Mouse (Mus musculus): ENCODE measurements at regions not wholly inside any gene's neighbourhood (a gene's known extent, or its start where the extent isn't known, plus 50 kb on each side); places are given as distances from the start of the nearest gene placed in this dataset.

DNA sequence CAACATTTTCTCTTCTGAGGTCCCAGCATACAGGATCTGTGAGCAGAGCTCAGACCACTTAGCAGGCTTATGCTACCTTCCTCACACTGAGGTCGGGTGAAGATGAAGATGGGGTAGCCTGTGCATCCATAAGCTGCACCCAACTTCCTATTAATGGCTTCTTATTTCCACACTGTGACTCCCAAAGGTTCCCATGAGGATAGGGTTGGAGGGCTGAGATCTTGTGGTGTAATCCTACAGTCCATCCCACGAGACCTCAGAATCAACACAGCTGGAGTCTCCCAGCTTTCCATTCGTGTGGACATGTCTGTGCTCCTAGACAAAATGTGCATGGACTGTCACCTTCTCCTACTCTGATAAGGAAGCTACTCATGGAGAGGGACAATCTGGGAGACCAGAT is 80.0 kb upstream of the Cd93 start:
- Histone ChIP-seq H3K4me3 (no peak overlapping the region), H3K27me3 (no peaks in the 10 kb centered on the region), H3K4me2 (replicated peaks) (no peak overlapping the region), H3K36me3 (no peaks in the 10 kb centered on the region), H3K9ac (no peak overlapping the region), H3K4me1 (peaks cover 9% of the 10 kb centered on the region), H3K27ac (no peak overlapping the region), H3K9me3 (no peaks in the 10 kb centered on the region)
- WGBS: 74% methylated on average over 3 of the region's 3 CpGs
- ATAC-seq (ENCODE audit: insufficient number of reproducible peaks, insufficient read depth, low FRiP score, low TSS enrichment): no peak

GRCm38 (mm10) chr2:148522936-148523335 is 79.6 kb upstream of the Cd93 start:
- Histone ChIP-seq H3K4me1 (peaks cover 10% of the 10 kb centered on the region), H3K27ac (no peak overlapping the region), H3K9ac (no peak overlapping the region), H3K27me3 (no peaks in the 10 kb centered on the region), H3K36me3 (no peaks in the 10 kb centered on the region), H3K4me2 (replicated peaks) (no peak overlapping the region), H3K9me3 (no peaks in the 10 kb centered on the region), H3K4me3 (no peak overlapping the region)
- no peak for ATAC-seq (ENCODE audit: insufficient number of reproducible peaks, insufficient read depth, low FRiP score, low TSS enrichment)
- 87% methylated on average over 2 of the region's 2 CpGs for WGBS

DNA sequence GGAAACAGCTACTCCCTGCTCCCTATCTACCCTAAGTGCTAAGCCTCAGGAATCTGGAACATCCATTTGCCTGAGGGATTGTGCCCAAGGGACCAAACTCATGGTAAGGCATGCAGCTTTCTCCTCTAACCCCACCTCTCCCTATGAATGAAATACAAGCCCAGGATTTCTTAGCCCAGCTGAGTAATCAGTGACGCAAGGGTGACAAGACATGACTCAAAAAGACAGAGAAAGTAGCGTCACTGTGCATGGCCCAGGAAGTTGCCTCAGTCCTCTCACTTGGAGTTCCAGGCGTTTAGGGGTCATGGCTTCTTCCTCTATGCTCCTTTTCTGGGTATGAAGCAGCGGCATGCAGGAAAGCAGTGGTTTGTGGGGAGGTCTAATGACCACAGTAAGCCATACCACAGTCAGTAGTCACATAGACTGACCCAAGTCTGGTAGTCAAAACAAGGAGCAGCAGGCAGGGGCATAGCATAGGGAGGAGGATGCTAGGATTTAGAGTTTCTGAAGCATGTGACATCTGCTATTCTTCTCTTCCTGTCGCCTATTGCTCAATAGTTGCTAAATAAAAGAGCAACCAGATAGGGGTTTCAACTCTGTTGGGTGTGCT is 78.7 kb upstream of the Cd93 start:
- H3K4me3 ChIP-seq: no peak overlapping the region
- H3K4me1 ChIP-seq: peaks cover 14% of the 10 kb centered on the region
- no peaks in the 10 kb centered on the region for H3K9me3 ChIP-seq
- no peak for ATAC-seq (ENCODE audit: insufficient number of reproducible peaks, insufficient read depth, low FRiP score, low TSS enrichment)
- H3K36me3 ChIP-seq: no peaks in the 10 kb centered on the region
- no peak overlapping the region for H3K27ac ChIP-seq
- 61% methylated on average over 5 of the region's 5 CpGs for WGBS
- no peaks in the 10 kb centered on the region for H3K27me3 ChIP-seq
- no peak overlapping the region for H3K9ac ChIP-seq
- no peak overlapping the region for H3K4me2 ChIP-seq (replicated peaks)

DNA sequence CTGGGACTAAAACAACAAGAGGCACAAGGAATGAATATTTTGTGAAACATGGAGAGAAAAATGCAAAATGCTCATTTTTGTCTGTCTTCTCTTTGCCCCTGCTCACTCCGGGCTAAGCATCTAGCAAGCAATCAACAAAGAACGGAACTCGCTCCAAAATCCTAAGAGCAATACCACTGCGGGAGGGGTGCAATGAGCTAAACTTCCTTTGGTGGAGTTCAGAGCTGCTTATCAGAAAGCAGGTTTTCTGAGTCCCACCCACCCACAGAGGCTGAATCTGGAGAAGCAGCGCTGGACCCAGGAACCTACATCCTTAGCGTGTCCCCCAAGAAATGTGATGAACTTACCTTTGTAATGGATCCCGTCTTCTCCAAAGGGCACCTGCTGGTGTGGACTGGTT is 76.9 kb upstream of the Cd93 start:
- H3K9ac ChIP-seq: no peak overlapping the region
- H3K4me1 ChIP-seq: peaks cover 14% of the 10 kb centered on the region
- no peak overlapping the region for H3K4me3 ChIP-seq
- WGBS: 65% methylated on average over 7 of the region's 7 CpGs
- no peaks in the 10 kb centered on the region for H3K9me3 ChIP-seq
- no peak overlapping the region for H3K27ac ChIP-seq
- no peak overlapping the region for H3K4me2 ChIP-seq (replicated peaks)
- no peaks in the 10 kb centered on the region for H3K27me3 ChIP-seq
- no peaks in the 10 kb centered on the region for H3K36me3 ChIP-seq
- ATAC-seq (ENCODE audit: insufficient number of reproducible peaks, insufficient read depth, low FRiP score, low TSS enrichment): no peak

- no peak overlapping the region for H3K9ac ChIP-seq
- WGBS: 24% methylated on average over 10 of the region's 10 CpGs
- no peak overlapping the region for H3K4me3 ChIP-seq
- peak overlapping the region; percentile 9; the same call in 1 of the 2 replicates for H3K4me2 ChIP-seq (replicated peaks)
- H3K4me1 ChIP-seq: peaks cover 14% of the 10 kb centered on the region
- H3K27ac ChIP-seq: no peak overlapping the region
- peak; percentile 74; the same call in 1 of the 2 replicates for ATAC-seq (ENCODE audit: insufficient number of reproducible peaks, insufficient read depth, low FRiP score, low TSS enrichment)
- no peaks in the 10 kb centered on the region for H3K36me3 ChIP-seq
- no peaks in the 10 kb centered on the region for H3K9me3 ChIP-seq
- no peaks in the 10 kb centered on the region for H3K27me3 ChIP-seq
Observed at GRCm38 (mm10) chr2:148519689-148520290, 76.4 kb upstream of the Cd93 start.

DNA sequence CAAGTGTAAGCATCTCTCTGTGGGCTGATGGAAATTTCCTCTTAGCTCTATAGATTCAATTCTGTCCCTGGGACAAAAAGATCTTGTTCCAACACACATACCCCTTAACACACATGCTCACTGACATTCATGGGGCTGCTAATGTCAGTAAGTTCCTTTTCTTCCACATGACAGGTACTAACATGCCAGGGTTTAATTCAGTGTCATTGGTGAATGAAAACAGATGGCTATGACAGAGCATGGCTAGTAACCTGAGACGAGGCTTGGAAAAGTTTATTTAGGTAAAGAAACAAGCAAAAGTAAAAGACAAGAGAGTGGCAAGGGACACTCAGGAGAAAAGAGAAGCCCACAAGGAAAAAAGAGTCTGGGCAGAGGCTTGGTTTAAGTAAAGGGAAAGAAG is 74.5 kb upstream of the Cd93 start:
- Histone ChIP-seq H3K9me3 (no peaks in the 10 kb centered on the region), H3K9ac (no peak overlapping the region), H3K27me3 (no peaks in the 10 kb centered on the region), H3K4me3 (no peak overlapping the region), H3K27ac (no peak overlapping the region), H3K4me2 (replicated peaks) (no peak overlapping the region), H3K36me3 (no peaks in the 10 kb centered on the region), H3K4me1 (peaks cover 14% of the 10 kb centered on the region)
- 3% methylated on average over 1 of the region's 1 CpGs for WGBS
- ATAC-seq (ENCODE audit: insufficient number of reproducible peaks, insufficient read depth, low FRiP score, low TSS enrichment): no peak

DNA sequence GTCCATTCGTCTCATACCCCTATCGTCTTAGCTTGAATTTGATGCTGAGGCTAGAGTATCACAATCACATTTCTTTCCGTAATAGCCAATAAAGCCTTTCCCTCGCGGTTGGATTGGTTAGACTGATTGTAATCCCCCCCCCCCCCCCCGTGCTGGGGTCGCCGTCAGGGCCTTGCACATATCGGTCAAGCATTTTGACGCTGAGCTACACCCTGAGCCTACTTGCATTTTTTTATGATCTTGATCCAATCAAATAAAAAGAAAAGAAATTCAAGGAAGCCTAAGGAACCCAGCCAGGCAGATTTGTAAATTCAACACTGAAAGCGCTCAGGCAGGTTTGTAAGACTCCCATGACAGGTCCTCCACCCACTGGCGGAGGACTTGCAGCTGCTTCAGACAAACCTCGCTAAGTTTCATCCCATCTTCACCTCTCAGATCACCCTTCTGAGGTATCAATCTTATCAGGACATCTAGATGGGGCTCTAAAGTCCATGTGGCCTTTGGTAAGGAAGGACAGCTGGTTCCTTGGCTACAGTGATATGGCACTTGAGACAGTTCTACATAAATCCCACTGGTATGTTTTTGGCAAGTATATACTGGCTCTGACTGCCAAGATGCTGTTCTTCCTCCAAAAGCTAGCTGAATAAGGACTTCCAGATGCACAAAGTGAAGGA is 66.8 kb upstream of the Cd93 start:
- Histone ChIP-seq H3K4me3 (no peak overlapping the region), H3K27me3 (no peaks in the 10 kb centered on the region), H3K9ac (no peak overlapping the region), H3K4me1 (no peaks in the 10 kb centered on the region), H3K27ac (no peak overlapping the region), H3K4me2 (replicated peaks) (no peak overlapping the region), H3K36me3 (no peaks in the 10 kb centered on the region), H3K9me3 (no peaks in the 10 kb centered on the region)
- 79% methylated on average over 13 of the region's 13 CpGs for WGBS
- no peak for ATAC-seq (ENCODE audit: insufficient number of reproducible peaks, insufficient read depth, low FRiP score, low TSS enrichment)

DNA sequence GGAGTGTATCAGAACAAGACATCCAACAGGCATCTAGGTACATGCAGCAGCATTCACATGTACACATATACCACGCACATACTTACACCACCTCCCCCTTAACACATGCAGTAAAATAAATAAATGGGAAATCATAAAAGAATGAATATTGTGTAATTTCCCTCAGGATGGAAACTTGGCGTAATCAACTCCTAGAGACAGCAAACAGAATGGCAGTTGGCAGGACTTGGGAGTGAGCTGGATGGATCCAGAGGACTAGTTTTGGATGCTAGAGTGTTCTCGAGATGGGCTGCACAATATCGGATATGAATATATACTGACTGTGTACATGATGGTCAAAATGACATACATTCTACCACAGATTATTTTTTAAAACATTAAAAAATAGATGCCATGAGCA is 66.0 kb upstream of the Cd93 start:
- Histone ChIP-seq H3K36me3 (no peaks in the 10 kb centered on the region), H3K4me1 (no peaks in the 10 kb centered on the region), H3K27ac (no peak overlapping the region), H3K27me3 (no peaks in the 10 kb centered on the region), H3K9me3 (no peaks in the 10 kb centered on the region), H3K4me3 (no peak overlapping the region), H3K9ac (no peak overlapping the region), H3K4me2 (replicated peaks) (no peak overlapping the region)
- 89% methylated on average over 4 of the region's 4 CpGs for WGBS
- ATAC-seq (ENCODE audit: insufficient number of reproducible peaks, insufficient read depth, low FRiP score, low TSS enrichment): no peak

DNA sequence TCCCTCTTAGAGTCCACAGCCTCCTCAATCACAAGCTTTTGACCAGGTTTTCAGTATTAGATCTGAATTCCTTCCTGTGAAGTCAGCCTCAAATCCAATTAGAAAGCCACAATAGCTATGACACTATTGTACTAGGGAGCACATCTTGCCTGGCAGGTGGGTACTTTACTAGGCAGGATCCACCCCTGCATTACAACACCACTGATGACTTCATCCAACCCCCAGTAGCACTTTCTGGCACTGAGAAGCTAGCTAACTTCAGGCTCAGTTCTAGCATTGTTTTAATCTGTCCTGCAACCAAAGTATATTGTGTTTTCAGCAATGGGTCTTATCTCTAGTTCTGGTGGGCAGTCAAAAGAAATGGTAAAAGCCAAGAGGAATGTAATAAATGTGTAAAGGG is 64.2 kb upstream of the Cd93 start:
- Histone ChIP-seq H3K27ac (no peak overlapping the region), H3K4me2 (replicated peaks) (no peak overlapping the region), H3K27me3 (no peaks in the 10 kb centered on the region), H3K4me3 (no peak overlapping the region), H3K4me1 (no peaks in the 10 kb centered on the region), H3K9ac (no peak overlapping the region), H3K36me3 (no peaks in the 10 kb centered on the region), H3K9me3 (no peaks in the 10 kb centered on the region)
- no peak for ATAC-seq (ENCODE audit: insufficient number of reproducible peaks, insufficient read depth, low FRiP score, low TSS enrichment)

DNA sequence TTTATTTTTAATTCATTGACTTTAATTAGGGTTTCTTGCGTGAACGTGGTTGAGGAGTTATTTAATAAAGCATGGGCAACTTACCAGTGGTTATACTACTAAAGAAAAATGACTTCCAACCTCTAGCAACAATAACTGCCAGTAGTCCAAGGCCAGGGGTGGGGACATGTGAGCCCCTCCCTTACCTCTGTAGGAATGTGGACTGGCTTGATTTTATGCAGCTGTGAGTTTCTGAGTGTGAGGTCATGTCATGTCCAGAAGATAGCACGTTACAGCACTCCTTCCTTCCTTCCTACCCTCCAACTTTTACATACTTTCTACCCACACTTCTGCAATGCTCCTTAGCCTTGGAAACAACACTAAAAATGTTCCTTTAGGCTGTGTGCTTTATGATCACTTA is 63.6 kb upstream of the Cd93 start:
- ATAC-seq (ENCODE audit: insufficient number of reproducible peaks, insufficient read depth, low FRiP score, low TSS enrichment): no peak
- Histone ChIP-seq H3K4me3 (no peak overlapping the region), H3K27me3 (no peaks in the 10 kb centered on the region), H3K9ac (no peak overlapping the region), H3K36me3 (no peaks in the 10 kb centered on the region), H3K27ac (no peak overlapping the region), H3K4me2 (replicated peaks) (no peak overlapping the region), H3K9me3 (no peaks in the 10 kb centered on the region), H3K4me1 (no peaks in the 10 kb centered on the region)
- 70% methylated on average over 3 of the region's 3 CpGs for WGBS

- H3K4me2 ChIP-seq (replicated peaks): no peak overlapping the region
- no peak for ATAC-seq (ENCODE audit: insufficient number of reproducible peaks, insufficient read depth, low FRiP score, low TSS enrichment)
- 85% methylated on average over 3 of the region's 3 CpGs for WGBS
- no peaks in the 10 kb centered on the region for H3K27me3 ChIP-seq
- H3K9me3 ChIP-seq: no peaks in the 10 kb centered on the region
- H3K9ac ChIP-seq: no peak overlapping the region
- H3K27ac ChIP-seq: no peak overlapping the region
- H3K4me1 ChIP-seq: no peaks in the 10 kb centered on the region
- H3K36me3 ChIP-seq: no peaks in the 10 kb centered on the region
- H3K4me3 ChIP-seq: no peak overlapping the region
Observed at GRCm38 (mm10) chr2:148505651-148506050, 62.3 kb upstream of the Cd93 start.

- Histone ChIP-seq H3K4me3 (no peak overlapping the region), H3K4me2 (replicated peaks) (no peak overlapping the region), H3K27ac (no peak overlapping the region), H3K36me3 (no peaks in the 10 kb centered on the region), H3K27me3 (no peaks in the 10 kb centered on the region), H3K9ac (no peak overlapping the region), H3K9me3 (no peaks in the 10 kb centered on the region), H3K4me1 (no peaks in the 10 kb centered on the region)
- WGBS: 87% methylated on average over 2 of the region's 2 CpGs
- no peak for ATAC-seq (ENCODE audit: insufficient number of reproducible peaks, insufficient read depth, low FRiP score, low TSS enrichment)
Observed at GRCm38 (mm10) chr2:148503143-148503854, 59.9 kb upstream of the Cd93 start.
